ENCODE assay signal across 8 mouse cellular contexts in the genomic region with DNA sequence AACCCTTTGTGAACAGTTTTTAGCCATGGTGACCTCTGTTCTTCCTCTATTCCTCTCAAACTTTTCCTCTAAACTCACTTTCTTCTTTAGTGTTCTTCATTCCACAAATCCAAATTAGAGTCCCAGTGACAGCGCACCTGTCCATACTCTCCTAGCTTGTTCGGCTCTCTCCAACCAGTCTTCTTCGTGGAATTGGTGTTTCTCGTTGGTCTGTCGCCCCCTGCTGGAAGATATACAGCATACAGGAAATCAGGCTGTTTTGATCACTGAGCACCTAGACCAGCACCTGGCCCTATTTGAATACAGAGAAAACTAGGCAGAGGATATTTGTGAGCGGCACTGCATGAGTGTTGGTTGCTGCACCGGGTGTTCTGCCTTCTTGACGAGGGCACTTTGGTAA. TPM values are rescaled to one million over a fixed set of nuclear protein-coding genes. Genes with fewer than 3 reads are reported as not detected.
DNase-seq lines count a peak whose midpoint lies in the region; ATAC-seq and TF ChIP-seq lines count a peak whose summit lies in the region.
"Had no signal": no experiment of that assay in that cellular context is flagged by ENCODE, and none has a peak within 500 bp of the region (broad histone marks: within the 10 kb centered on the region; RNA-seq: fewer than 3 reads in every experiment).

No protein-coding gene starts in this region.

- TF ChIP-seq EP300 in ES-Bruce4 (IDR thresholded peaks at IDR 0.05; ENCODE audit: insufficient read depth, low read depth, low read length), result no peak

- H3K4me3 ChIP-seq in ES-Bruce4 (ENCODE audit: low read depth, low read length), result no peak overlapping the region
- H3K4me3 ChIP-seq in forebrain, embryonic 15.5 days, result no peak overlapping the region
- H3K4me3 ChIP-seq in liver, embryonic 13.5 days (replicated peaks), result no peak overlapping the region
- H3K4me3 ChIP-seq: stomach, embryonic 15.5 days had no signal

- H3K4me1 ChIP-seq in ES-Bruce4 (ENCODE audit: control insufficient read depth, insufficient read depth, low read length), result no peaks in the 10 kb centered on the region
- no peaks in the 10 kb centered on the region for H3K4me1 ChIP-seq in forebrain, embryonic 15.5 days
- H3K4me1 ChIP-seq in liver, embryonic 13.5 days (replicated peaks), result no peaks in the 10 kb centered on the region
- H3K4me1 ChIP-seq: stomach, embryonic 15.5 days had no signal

- H3K27me3 ChIP-seq in ES-Bruce4 (ENCODE audit: control insufficient read depth, insufficient read depth, low read length, poor library complexity, severe bottlenecking), result no peaks in the 10 kb centered on the region
- H3K27me3 ChIP-seq in forebrain, embryonic 15.5 days, result no peaks in the 10 kb centered on the region
- no peaks in the 10 kb centered on the region for H3K27me3 ChIP-seq in liver, embryonic 13.5 days
- H3K27me3 ChIP-seq: stomach, embryonic 15.5 days had no signal

- DNase-seq in B cell, adult 2 months, result peak; percentile 57 to 59
- DNase-seq in c-Kit-positive CD71-negative TER-119-negative erythroid progenitor cells, embryonic 14.5 days (ENCODE audit: low read depth), result peak; percentile 16
- peak; percentile 59 for DNase-seq in kidney, adult 9 months
- peak; percentile 4 for DNase-seq in liver, embryonic 13.5 days

- no peaks in the 10 kb centered on the region for H3K36me3 ChIP-seq in ES-Bruce4 (ENCODE audit: control insufficient read depth, insufficient read depth, low read length, poor library complexity, severe bottlenecking)
- H3K36me3 ChIP-seq in forebrain, embryonic 15.5 days, result no peaks in the 10 kb centered on the region
- no peaks in the 10 kb centered on the region for H3K36me3 ChIP-seq in liver, embryonic 13.5 days
- H3K36me3 ChIP-seq: stomach, embryonic 15.5 days had no signal

- H3K9ac ChIP-seq in ES-Bruce4 (ENCODE audit: low read depth, poor library complexity, severe bottlenecking), result no peak overlapping the region
- H3K9ac ChIP-seq in forebrain, embryonic 15.5 days (replicated peaks), result no peak overlapping the region
- no peak overlapping the region for H3K9ac ChIP-seq in liver, embryonic 13.5 days
- H3K9ac ChIP-seq: stomach, embryonic 15.5 days had no signal

- no peak overlapping the region for H3K27ac ChIP-seq in ES-Bruce4 (ENCODE audit: insufficient read depth, low read length)
- no peak overlapping the region for H3K27ac ChIP-seq in forebrain, embryonic 15.5 days (replicated peaks)
- H3K27ac ChIP-seq in liver, embryonic 13.5 days, result no peak overlapping the region
- H3K27ac ChIP-seq: stomach, embryonic 15.5 days had no signal

- peak; percentile 29 for TF ChIP-seq CTCF in ES-Bruce4 (IDR thresholded peaks at IDR 0.05; ENCODE audit: low read depth, low read length)

- TF ChIP-seq POLR2A in ES-Bruce4 (IDR thresholded peaks at IDR 0.05; ENCODE audit: insufficient read depth, low read length), result no peak

- H3K9me3 ChIP-seq in ES-Bruce4 (replicated peaks; ENCODE audit: control insufficient read depth, insufficient read depth, low read length, poor library complexity, severe bottlenecking), result no peaks in the 10 kb centered on the region
- H3K9me3 ChIP-seq in forebrain, embryonic 15.5 days, result no peaks in the 10 kb centered on the region
- no peaks in the 10 kb centered on the region for H3K9me3 ChIP-seq in liver, embryonic 13.5 days (replicated peaks)
- H3K9me3 ChIP-seq: stomach, embryonic 15.5 days had no signal

- 34% methylated on average over 8 of the region's 8 CpGs for WGBS in forebrain, embryonic 15.5 days
- WGBS in liver, embryonic 13.5 days (ENCODE audit: insufficient replicate concordance), result 30% methylated on average over 8 of the region's 8 CpGs

- peak; percentile 43; the same call in 1 of the 2 replicates for ATAC-seq in forebrain, embryonic 15.5 days (replicated peaks)
- no peak for ATAC-seq in liver, embryonic 13.5 days (ENCODE audit: low read depth)
- peak; percentile 41; the same call in 1 of the 2 replicates for ATAC-seq in neutrophil, adult 5-6 weeks (ENCODE audit: extremely low read depth, insufficient number of reproducible peaks, low FRiP score, poor library complexity, severe bottlenecking)

- no peak overlapping the region for H3K4me2 ChIP-seq in forebrain, embryonic 15.5 days (replicated peaks)
- no peak overlapping the region for H3K4me2 ChIP-seq in liver, embryonic 13.5 days
- H3K4me2 ChIP-seq: stomach, embryonic 15.5 days had no signal

RNA-seq across cellular contexts. Expression of a gene that starts 53.3 kb away (rescaled TPM):
- 8.1 and 9.4 TPM in 2 replicates for polyA plus RNA-seq in ES-Bruce4 (2011; ENCODE audit: insufficient read depth, insufficient read length, low read depth, missing spikeins)
- polyA plus RNA-seq in forebrain, embryonic 15.5 days (2015; fragmentation: Nextera tagmentation; extraction: Ambion mirVana), result 18.5 and 20.2 TPM in 2 replicates
- polyA plus RNA-seq in liver, embryonic 13.5 days (2015; fragmentation: Nextera tagmentation; extraction: Ambion mirVana), result 5.5 and 6.2 TPM in 2 replicates
- total RNA-seq in neutrophil, adult 5-6 weeks (2017), result 27.0 and 30.4 TPM in 2 replicates

Comparison
In these comparisons a context has a peak if more than half of its experiments do, and no peak if none do; other contexts are left out.
1. DNase-seq: peak in every context shown above with its lines; median percentile 59 in kidney, adult 9 months; 58 in B cell, adult 2 months; 16 in c-Kit-positive CD71-negative TER-119-negative erythroid progenitor cells, embryonic 14.5 days; 4 in liver, embryonic 13.5 days.